Mouse (Mus musculus) olfactory bulb, adult 2 months (tissue): ENCODE data around the gene Prkar1b. TPM values are rescaled to one million over a fixed set of nuclear protein-coding genes. Genes with fewer than 3 reads are reported as not detected.

Source experiments
- H3K27ac ChIP-seq: fragments of 200-500 bp; 2 replicates; pipeline ENCODE4 v1.5.1; 2012; ENCODE audit warnings: low read depth, low read length; ENCODE audit not compliant: insufficient read depth
- H3K4me1 ChIP-seq: fragments of 200-500 bp; 2 replicates; pipeline ENCODE4 v1.6.1; 2012; ENCODE audit warnings: low read length; ENCODE audit not compliant: control insufficient read depth, insufficient read depth
- H3K4me3 ChIP-seq: fragments of 200-500 bp; 2 replicates; pipeline ENCODE4 v1.5.1; 2012; ENCODE audit warnings: mild to moderate bottlenecking, low read depth, low read length, moderate library complexity; ENCODE audit not compliant: insufficient read depth
- CTCF ChIP-seq: fragments of 200-500 bp; IDR thresholded peaks from 2 replicates; pipeline ENCODE4 v1.5.1; 2012; ENCODE audit warnings: low read depth, mild to moderate bottlenecking, low read length, moderate library complexity; ENCODE audit not compliant: insufficient read depth
- POLR2A ChIP-seq: fragments of 200-500 bp; IDR thresholded peaks from 2 replicates; pipeline ENCODE4 v1.6.1; 2012; ENCODE audit warnings: mild to moderate bottlenecking, low read depth, low read length, moderate library complexity; ENCODE audit not compliant: insufficient read depth
- WGBS: fragments of 180-500 bp; shearing (Covaris S2); methylation state at CpG from one replicate; pipeline ENCODE4 v1.1.7; 2018; 5-methylcytosine and 5-hydroxymethylcytosine counted together
- polyA plus RNA-seq: library from polyadenylated mRNA; stranded (reverse); fragments of >200 nt; gene quantifications from 2 replicates; pipeline ENCODE4 v1.2.4, GENCODE M21; 2012; ENCODE audit warnings: low replicate concordance; ENCODE audit not compliant: missing spikeins, insufficient read depth, insufficient read length

Prkar1b gene
- polyA plus RNA-seq, 1 experiment: not detected

GRCm38 (mm10) chr5:139098991-139099972 is 50.5 kb downstream of the Prkar1b start:
- 35% methylated on average over 12 of the region's 12 CpGs for WGBS
- Histone ChIP-seq H3K4me3 (no peak overlapping the region), H3K4me1 (peaks cover 21% of the 10 kb centered on the region), H3K27ac (peak overlapping the region; percentile 1)
- TF ChIP-seq CTCF: no peak
- no peak for TF ChIP-seq POLR2A

- Histone ChIP-seq H3K4me1 (peaks cover 20% of the 10 kb centered on the region), H3K4me3 (no peak overlapping the region), H3K27ac (no peak overlapping the region)
- WGBS: 77% methylated on average over 8 of the region's 8 CpGs
- TF ChIP-seq POLR2A (no peak), CTCF (no peak)
Measured at GRCm38 (mm10) chr5:139095297-139096110, 54.3 kb downstream of the Prkar1b start.

GRCm38 (mm10) chr5:139093534-139093933 is 56.3 kb downstream of the Prkar1b start:
- TF ChIP-seq CTCF: no peak
- no peak for TF ChIP-seq POLR2A
- Histone ChIP-seq H3K4me1 (peaks cover 14% of the 10 kb centered on the region), H3K27ac (no peak overlapping the region), H3K4me3 (no peak overlapping the region)
- WGBS: 78% methylated on average over 4 of the region's 4 CpGs

- TF ChIP-seq POLR2A (no peak), CTCF (no peak)
- Histone ChIP-seq H3K27ac (no peak overlapping the region), H3K4me1 (peaks cover 19% of the 10 kb centered on the region), H3K4me3 (no peak overlapping the region)
- 99% methylated on average over 3 of the region's 3 CpGs for whole genome bisulfite sequencing
Measured at GRCm38 (mm10) chr5:139091713-139092112, 58.1 kb downstream of the Prkar1b start.

- WGBS: 78% methylated on average over 1 of the region's 1 CpGs
- H3K27ac ChIP-seq: no peak overlapping the region
- no peak overlapping the region for H3K4me3 ChIP-seq
- TF ChIP-seq POLR2A (no peak), CTCF (no peak)
- H3K4me1 ChIP-seq: peaks cover 26% of the 10 kb centered on the region
Measured at GRCm38 (mm10) chr5:139090162-139090561, 59.6 kb downstream of the Prkar1b start.

GRCm38 (mm10) chr5:139088173-139088572 is 61.6 kb downstream of the Prkar1b start:
- TF ChIP-seq POLR2A: no peak
- WGBS: 94% methylated on average over 5 of the region's 5 CpGs
- Histone ChIP-seq H3K4me3 (no peak overlapping the region), H3K4me1 (peaks cover 41% of the 10 kb centered on the region), H3K27ac (no peak overlapping the region)

- no peak for TF ChIP-seq POLR2A
- H3K4me1 ChIP-seq: peaks cover 40% of the 10 kb centered on the region
- H3K27ac ChIP-seq: 0 out of 2 replicates have a peak overlapping the region, but pooled peaks have one; percentile 2
- WGBS: 72% methylated on average over 7 of the region's 7 CpGs
- H3K4me3 ChIP-seq: no peak overlapping the region
Measured at GRCm38 (mm10) chr5:139084831-139085519, 64.8 kb downstream of the Prkar1b start.

GRCm38 (mm10) chr5:139084302-139084701 is 65.5 kb downstream of the Prkar1b start:
- H3K4me3 ChIP-seq: no peak overlapping the region
- H3K27ac ChIP-seq: peak overlapping the region; percentile 43
- 41% methylated on average over 6 of the region's 6 CpGs for WGBS
- H3K4me1 ChIP-seq: peaks cover 38% of the 10 kb centered on the region
- no peak for TF ChIP-seq CTCF
- TF ChIP-seq POLR2A: no peak

- peak overlapping the region; percentile 43 for H3K27ac ChIP-seq
- WGBS: 47% methylated on average over 4 of the region's 4 CpGs
- TF ChIP-seq POLR2A (no peak), CTCF (no peak)
- no peak overlapping the region for H3K4me3 ChIP-seq
- H3K4me1 ChIP-seq: peaks cover 38% of the 10 kb centered on the region
Measured at GRCm38 (mm10) chr5:139083841-139084240, 66.0 kb downstream of the Prkar1b start.
